Mouse (Mus musculus): Measurements from ENCODE around the gene Ece1. TPM values are rescaled to one million over a fixed set of nuclear protein-coding genes. Genes with fewer than 3 reads are reported as not detected.

Gene Ece1
- polyA plus RNA-seq, 1 experiment from 2014 or later = 94.2 TPM

DNA sequence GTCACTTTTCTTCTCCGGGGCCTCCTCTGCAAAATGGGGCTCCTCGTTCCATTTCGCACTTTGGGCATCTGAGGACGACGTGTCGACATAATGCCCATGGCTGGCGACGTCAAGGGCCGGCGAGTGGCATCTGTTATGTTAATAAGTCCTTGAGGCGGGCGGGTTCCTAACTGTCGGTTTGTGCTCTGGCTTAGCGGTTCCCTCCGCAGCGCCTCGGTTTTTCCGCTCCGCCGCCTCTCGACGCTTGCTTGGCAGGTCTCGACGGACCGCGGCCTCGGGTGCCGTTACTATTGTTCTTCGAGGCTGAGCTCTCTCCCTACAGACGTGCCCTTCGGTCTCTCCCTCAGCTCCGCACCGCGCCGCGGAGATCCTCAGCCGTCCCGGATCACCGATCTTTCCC, 130.9 kb downstream of the Ece1 start, which contains the start of gene Eif4g3:
Eif4g3 (plus strand) TSS at position 133 of the 400 bp plus-strand sequence.
- ATAC-seq (replicated peaks; ENCODE audit: low FRiP score, low TSS enrichment, low read depth) (peak; percentile 70), DNase-seq (ENCODE audit: low spot score) (no peak)
- Histone ChIP-seq H3K9me3 (ENCODE audit: control insufficient read depth, low read length) (no peaks in the 10 kb centered on the region), H3K4me2 (ENCODE audit: low read length) (peak within 1 kb of the TSS; percentile 93), H3K4me1 (replicated peaks; ENCODE audit: control insufficient read depth, insufficient read depth, low read length) (peaks cover 16% of the 10 kb centered on the region), H3K36me3 (ENCODE audit: control insufficient read depth, insufficient read depth, low read length) (peaks cover 17% of the 10 kb centered on the region), H3K27ac (ENCODE audit: low read depth) (peak within 1 kb of the TSS; percentile 91), H3K9ac (ENCODE audit: low read length) (peak within 1 kb of the TSS; percentile 96), H3K27me3 (replicated peaks; ENCODE audit: control insufficient read depth, insufficient read depth, low read length) (no peaks in the 10 kb centered on the region), H3K4me3 (ENCODE audit: low read depth, low read length) (peak within 1 kb of the TSS; percentile 88)
- WGBS = 4% methylated on average over 39 of the region's 39 CpGs

GRCm38 (mm10) chr4:137993291-137993758, 131.3 kb downstream of the Ece1 start:
- 0% methylated on average over 45 of the region's 59 CpGs for WGBS
- ATAC-seq (replicated peaks; ENCODE audit: low FRiP score, low TSS enrichment, low read depth) = peak; percentile 91
- Histone ChIP-seq H3K9ac (ENCODE audit: low read length) (peak overlapping the region; percentile 96), H3K36me3 (ENCODE audit: control insufficient read depth, insufficient read depth, low read length) (peaks cover 21% of the 10 kb centered on the region), H3K27ac (ENCODE audit: low read depth) (peak overlapping the region; percentile 91), H3K9me3 (ENCODE audit: control insufficient read depth, low read length) (no peaks in the 10 kb centered on the region), H3K4me3 (ENCODE audit: low read depth, low read length) (peak overlapping the region; percentile 88), H3K27me3 (replicated peaks; ENCODE audit: control insufficient read depth, insufficient read depth, low read length) (no peaks in the 10 kb centered on the region), H3K4me1 (replicated peaks; ENCODE audit: control insufficient read depth, insufficient read depth, low read length) (peaks cover 16% of the 10 kb centered on the region), H3K4me2 (ENCODE audit: low read length) (peak overlapping the region; percentile 93)
- peak; percentile 99 for DNase-seq (ENCODE audit: low spot score)

DNA sequence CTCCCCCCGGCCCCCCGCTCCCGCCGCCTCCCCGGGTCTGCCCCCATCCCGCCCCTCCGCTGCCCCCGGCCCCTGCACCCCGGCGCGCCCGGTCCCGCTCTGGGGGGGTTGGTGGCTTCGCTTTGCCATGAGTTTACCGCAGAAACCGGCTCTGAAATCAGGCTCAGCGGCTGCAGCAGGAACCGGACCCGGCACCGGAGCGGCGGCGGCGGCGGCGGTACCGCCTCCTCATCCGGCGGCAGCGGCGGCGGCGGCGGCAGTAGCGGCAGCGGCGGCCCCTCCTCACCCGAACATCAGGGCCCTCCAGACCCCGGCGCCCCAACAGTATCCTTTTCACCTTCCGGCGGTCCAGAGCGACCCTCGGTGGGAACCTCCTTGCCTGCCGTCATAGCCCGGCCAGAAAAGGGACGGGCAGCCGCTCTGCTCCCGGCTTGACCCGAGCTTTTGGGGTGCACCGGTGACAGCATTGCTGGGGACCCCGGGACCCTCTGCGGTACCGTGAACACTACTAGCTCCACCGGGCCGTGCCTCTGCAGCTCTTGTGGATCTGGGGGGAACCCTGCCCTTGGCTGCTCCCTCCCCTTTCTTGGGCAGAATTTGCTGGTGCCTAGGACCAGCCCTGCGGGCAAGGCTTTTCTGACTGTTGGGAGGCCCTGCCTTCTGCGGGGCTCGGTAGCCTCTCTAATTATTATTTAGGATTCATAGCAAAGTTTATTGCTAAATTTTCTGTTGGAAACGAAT, 132.0 kb downstream of the Ece1 start:
- DNase-seq (ENCODE audit: low spot score) = peak; percentile 77
- no peak; the same call in 1 of the 2 replicates for ATAC-seq (replicated peaks; ENCODE audit: low FRiP score, low TSS enrichment, low read depth)
- H3K9ac ChIP-seq (ENCODE audit: low read length) = peak overlapping the region; percentile 96
- WGBS = 2% methylated on average over 42 of the region's 60 CpGs
- peak overlapping the region; percentile 88 for H3K4me3 ChIP-seq (ENCODE audit: low read depth, low read length)
- H3K4me2 ChIP-seq (ENCODE audit: low read length) = peak overlapping the region; percentile 93
- peaks cover 28% of the 10 kb centered on the region for H3K36me3 ChIP-seq (ENCODE audit: control insufficient read depth, insufficient read depth, low read length)
- H3K27me3 ChIP-seq (replicated peaks; ENCODE audit: control insufficient read depth, insufficient read depth, low read length) = no peaks in the 10 kb centered on the region
- H3K9me3 ChIP-seq (ENCODE audit: control insufficient read depth, low read length) = no peaks in the 10 kb centered on the region
- peak overlapping the region; percentile 91 for H3K27ac ChIP-seq (ENCODE audit: low read depth)
- H3K4me1 ChIP-seq (replicated peaks; ENCODE audit: control insufficient read depth, insufficient read depth, low read length) = peaks cover 16% of the 10 kb centered on the region

DNA sequence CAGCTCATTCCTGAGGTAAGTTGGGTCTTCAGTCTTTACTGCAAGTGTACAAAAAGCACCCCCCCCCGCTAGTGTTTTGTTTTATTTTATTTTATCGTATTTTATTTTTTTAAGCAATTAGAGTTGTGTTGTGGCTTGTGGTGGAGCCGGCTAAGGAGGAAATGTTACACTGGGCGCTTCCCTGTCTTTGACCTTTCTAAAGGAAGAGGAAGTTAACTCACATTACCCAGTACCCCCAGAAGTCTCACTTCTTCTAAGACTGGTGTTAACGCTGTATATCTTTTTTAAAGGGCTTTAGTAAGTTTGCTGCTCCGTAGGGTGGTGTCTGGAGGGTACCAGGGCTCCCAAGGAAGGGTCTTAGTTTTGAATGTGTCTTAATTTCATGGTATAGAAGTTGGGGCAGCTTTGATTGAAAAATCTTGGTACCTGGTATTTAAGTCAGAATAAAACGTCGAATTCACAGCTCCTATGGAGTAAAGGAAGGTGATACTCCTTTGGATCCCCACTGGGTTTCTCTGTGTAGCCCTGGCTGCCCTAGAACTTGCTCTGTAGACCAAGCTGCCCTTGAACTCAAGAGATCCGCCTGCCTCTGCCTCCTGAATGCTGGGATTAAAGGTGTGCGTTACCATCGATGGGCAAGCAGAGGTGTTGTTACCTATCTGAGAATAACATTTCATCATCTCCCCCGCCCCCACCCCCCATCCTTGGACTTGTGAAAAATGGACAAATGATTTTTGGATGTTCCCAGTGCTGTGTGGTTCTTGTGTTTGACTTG, 132.7 kb downstream of the Ece1 start:
- H3K9ac ChIP-seq (ENCODE audit: low read length) = peak overlapping the region; percentile 96
- no peak for ATAC-seq (replicated peaks; ENCODE audit: low FRiP score, low TSS enrichment, low read depth)
- 41% methylated on average over 12 of the region's 12 CpGs for WGBS
- DNase-seq (ENCODE audit: low spot score) = no peak
- no peaks in the 10 kb centered on the region for H3K27me3 ChIP-seq (replicated peaks; ENCODE audit: control insufficient read depth, insufficient read depth, low read length)
- peaks cover 16% of the 10 kb centered on the region for H3K4me1 ChIP-seq (replicated peaks; ENCODE audit: control insufficient read depth, insufficient read depth, low read length)
- H3K27ac ChIP-seq (ENCODE audit: low read depth) = no peak overlapping the region; the same call in 1 of the 2 replicates
- H3K36me3 ChIP-seq (ENCODE audit: control insufficient read depth, insufficient read depth, low read length) = peaks cover 35% of the 10 kb centered on the region
- H3K4me3 ChIP-seq (ENCODE audit: low read depth, low read length) = peak overlapping the region; percentile 88
- H3K9me3 ChIP-seq (ENCODE audit: control insufficient read depth, low read length) = no peaks in the 10 kb centered on the region
- H3K4me2 ChIP-seq (ENCODE audit: low read length) = peak overlapping the region; percentile 93

- peaks cover 19% of the 10 kb centered on the region for H3K4me1 ChIP-seq (replicated peaks; ENCODE audit: control insufficient read depth, insufficient read depth, low read length)
- peak overlapping the region; percentile 88 for H3K4me3 ChIP-seq (ENCODE audit: low read depth, low read length)
- no peaks in the 10 kb centered on the region for H3K9me3 ChIP-seq (ENCODE audit: control insufficient read depth, low read length)
- H3K4me2 ChIP-seq (ENCODE audit: low read length) = peak overlapping the region; percentile 93
- ATAC-seq (replicated peaks; ENCODE audit: low FRiP score, low TSS enrichment, low read depth) = no peak
- no peak overlapping the region for H3K27ac ChIP-seq (ENCODE audit: low read depth)
- no peaks in the 10 kb centered on the region for H3K27me3 ChIP-seq (replicated peaks; ENCODE audit: control insufficient read depth, insufficient read depth, low read length)
- peaks cover 37% of the 10 kb centered on the region for H3K36me3 ChIP-seq (ENCODE audit: control insufficient read depth, insufficient read depth, low read length)
- peak overlapping the region; percentile 25; the same call in 1 of the 2 replicates for H3K9ac ChIP-seq (ENCODE audit: low read length)
- 76% methylated on average over 12 of the region's 12 CpGs for WGBS
- DNase-seq (ENCODE audit: low spot score) = no peak
Measured at GRCm38 (mm10) chr4:137995399-137995798, 133.4 kb downstream of the Ece1 start.

DNA sequence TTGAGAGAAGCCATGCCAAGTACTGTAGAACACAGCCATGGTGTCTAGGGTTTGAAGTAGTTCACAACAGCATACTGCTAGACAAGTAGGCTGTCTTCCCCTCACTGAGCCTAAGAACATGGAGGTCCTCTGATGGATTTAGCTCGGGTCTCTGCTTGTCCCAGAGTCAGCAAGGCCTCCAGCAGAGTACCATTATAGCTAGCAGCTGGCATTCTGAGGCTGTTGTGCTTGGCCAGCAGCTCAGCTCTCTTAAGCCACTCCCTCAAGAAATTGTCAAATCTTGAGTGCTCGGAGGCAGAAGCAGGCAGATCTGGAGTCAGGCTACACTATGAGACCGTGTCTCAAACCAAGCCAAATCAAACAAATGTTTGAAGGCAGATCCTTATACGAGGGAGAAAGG, 136.2 kb downstream of the Ece1 start:
- no peak overlapping the region for H3K9ac ChIP-seq (ENCODE audit: low read length)
- no peak for ATAC-seq (replicated peaks; ENCODE audit: low FRiP score, low TSS enrichment, low read depth)
- H3K27ac ChIP-seq (ENCODE audit: low read depth) = no peak overlapping the region
- 74% methylated on average over 4 of the region's 4 CpGs for WGBS
- H3K9me3 ChIP-seq (ENCODE audit: control insufficient read depth, low read length) = no peaks in the 10 kb centered on the region
- no peak overlapping the region for H3K4me3 ChIP-seq (ENCODE audit: low read depth, low read length)
- peaks cover 51% of the 10 kb centered on the region for H3K36me3 ChIP-seq (ENCODE audit: control insufficient read depth, insufficient read depth, low read length)
- peaks cover 29% of the 10 kb centered on the region for H3K4me1 ChIP-seq (replicated peaks; ENCODE audit: control insufficient read depth, insufficient read depth, low read length)
- no peak overlapping the region for H3K4me2 ChIP-seq (ENCODE audit: low read length)
- H3K27me3 ChIP-seq (replicated peaks; ENCODE audit: control insufficient read depth, insufficient read depth, low read length) = no peaks in the 10 kb centered on the region
- no peak for DNase-seq (ENCODE audit: low spot score)

- DNase-seq (ENCODE audit: low spot score) (no peak), ATAC-seq (replicated peaks; ENCODE audit: low FRiP score, low TSS enrichment, low read depth) (no peak; the same call in 1 of the 2 replicates)
- Histone ChIP-seq H3K9me3 (ENCODE audit: control insufficient read depth, low read length) (no peaks in the 10 kb centered on the region), H3K27ac (ENCODE audit: low read depth) (0 out of 2 replicates have a peak overlapping the region, but pooled peaks have one; percentile 12), H3K4me1 (replicated peaks; ENCODE audit: control insufficient read depth, insufficient read depth, low read length) (peaks cover 21% of the 10 kb centered on the region), H3K36me3 (ENCODE audit: control insufficient read depth, insufficient read depth, low read length) (peaks cover 67% of the 10 kb centered on the region), H3K4me2 (ENCODE audit: low read length) (no peak overlapping the region), H3K9ac (ENCODE audit: low read length) (no peak overlapping the region), H3K4me3 (ENCODE audit: low read depth, low read length) (no peak overlapping the region), H3K27me3 (replicated peaks; ENCODE audit: control insufficient read depth, insufficient read depth, low read length) (no peaks in the 10 kb centered on the region)
- WGBS = 23% methylated on average over 7 of the region's 7 CpGs
Measured at GRCm38 (mm10) chr4:138000682-138001081, 138.6 kb downstream of the Ece1 start.

DNA sequence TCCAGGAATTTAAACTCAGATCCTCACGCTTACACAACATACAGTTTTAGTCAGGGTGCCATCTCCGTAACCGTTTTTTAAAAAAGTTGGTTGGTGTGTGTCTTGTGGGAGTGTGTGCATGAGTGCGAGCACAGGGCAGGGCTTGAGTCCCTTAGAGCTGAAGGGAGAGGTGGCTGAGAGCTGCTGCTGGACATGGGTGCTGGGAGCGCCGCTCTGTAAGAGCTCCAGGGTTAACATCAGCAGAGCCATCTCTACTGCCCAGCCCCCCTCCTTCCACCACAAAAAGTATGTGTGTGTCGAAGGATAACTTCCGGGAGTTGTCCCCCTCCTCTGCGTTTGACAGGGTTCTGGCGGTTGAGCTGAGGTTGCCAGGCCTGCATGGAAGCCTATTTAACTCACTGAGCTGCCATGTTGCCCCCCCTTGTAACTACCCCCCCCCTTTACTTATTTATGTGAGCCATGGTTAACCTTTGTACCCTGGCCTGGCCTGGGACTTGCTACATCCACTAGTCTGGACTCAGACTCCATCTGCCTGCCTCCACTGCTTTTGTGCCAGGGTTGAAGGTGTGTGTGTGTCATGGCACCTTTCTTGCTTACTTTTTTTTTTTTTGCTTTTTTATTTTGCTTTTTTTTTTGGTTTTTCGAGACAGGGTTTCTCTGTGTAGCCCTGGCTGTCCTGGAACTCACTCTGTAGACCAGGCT, 142.0 kb downstream of the Ece1 start:
- no peaks in the 10 kb centered on the region for H3K27me3 ChIP-seq (replicated peaks; ENCODE audit: control insufficient read depth, insufficient read depth, low read length)
- no peak overlapping the region for H3K4me3 ChIP-seq (ENCODE audit: low read depth, low read length)
- no peak overlapping the region for H3K9ac ChIP-seq (ENCODE audit: low read length)
- no peaks in the 10 kb centered on the region for H3K9me3 ChIP-seq (ENCODE audit: control insufficient read depth, low read length)
- peaks cover 17% of the 10 kb centered on the region for H3K4me1 ChIP-seq (replicated peaks; ENCODE audit: control insufficient read depth, insufficient read depth, low read length)
- no peak overlapping the region for H3K27ac ChIP-seq (ENCODE audit: low read depth)
- peaks cover 60% of the 10 kb centered on the region for H3K36me3 ChIP-seq (ENCODE audit: control insufficient read depth, insufficient read depth, low read length)
- 71% methylated on average over 11 of the region's 11 CpGs for WGBS
- no peak for ATAC-seq (replicated peaks; ENCODE audit: low FRiP score, low TSS enrichment, low read depth)
- no peak for DNase-seq (ENCODE audit: low spot score)
- no peak overlapping the region for H3K4me2 ChIP-seq (ENCODE audit: low read length)
